Mouse (Mus musculus) neural tube, embryonic 15.5 days (tissue): ENCODE measurements around the gene Ttc23. TPM values are rescaled to one million over a fixed set of nuclear protein-coding genes. Genes with fewer than 3 reads are reported as not detected.

ENCODE experiments used
- ATAC-seq: fragments of 200-750 bp; cut with Nextera tagmentation; 2 replicates; pipeline ENCODE4 v1.8.0; 2017; ENCODE audit warnings: mild to moderate bottlenecking, moderate TSS enrichment, moderate library complexity; ENCODE audit not compliant: low FRiP score
- H3K27ac ChIP-seq: fragments of 300-500 bp; sonication (generic); replicated peaks from 2 replicates; pipeline ENCODE4 v1.5.1; 2015; ENCODE audit warnings: mild to moderate bottlenecking, inconsistent platforms
- H3K27me3 ChIP-seq: fragments of 300-500 bp; sonication (generic); replicated peaks from 2 replicates; pipeline ENCODE4 v1.6.1; 2015; ENCODE audit warnings: inconsistent platforms
- H3K36me3 ChIP-seq: fragments of 300-500 bp; sonication (generic); 2 replicates; pipeline ENCODE4 v1.6.1; 2015; ENCODE audit warnings: inconsistent platforms
- H3K4me1 ChIP-seq: fragments of 300-500 bp; sonication (generic); 2 replicates; pipeline ENCODE4 v1.6.1; 2015; ENCODE audit warnings: inconsistent platforms
- H3K4me2 ChIP-seq: fragments of 300-500 bp; sonication (generic); 2 replicates; pipeline ENCODE4 v1.6.1; 2015; ENCODE audit warnings: inconsistent platforms, mild to moderate bottlenecking, moderate library complexity
- H3K4me3 ChIP-seq: fragments of 300-500 bp; sonication (generic); replicated peaks from 2 replicates; pipeline ENCODE4 v1.5.1; 2015; ENCODE audit warnings: mild to moderate bottlenecking, inconsistent platforms
- H3K9ac ChIP-seq: fragments of 300-500 bp; sonication (generic); replicated peaks from 2 replicates; pipeline ENCODE4 v1.6.1; 2015; ENCODE audit warnings: mild to moderate bottlenecking, inconsistent platforms
- H3K9me3 ChIP-seq: fragments of 300-500 bp; sonication (generic); replicated peaks from 2 replicates; pipeline ENCODE4 v1.6.1; 2016; ENCODE audit warnings: inconsistent platforms
- WGBS: fragments of 180-500 bp; shearing (Covaris S2); methylation state at CpG from one replicate; pipeline ENCODE4 v1.1.7; 2015; ENCODE audit warnings: mixed read lengths; 5-methylcytosine and 5-hydroxymethylcytosine counted together
- polyA plus RNA-seq: library from polyadenylated mRNA; unstranded; fragments of >200 nt; fragmentation: Nextera tagmentation; extraction: Ambion mirVana; gene quantifications from 2 replicates; pipeline ENCODE4 v1.2.1, GENCODE M21; 2015

The Ttc23 gene
- polyA plus RNA-seq, 1 experiment from 2014 or later, result 6.1 TPM

DNA sequence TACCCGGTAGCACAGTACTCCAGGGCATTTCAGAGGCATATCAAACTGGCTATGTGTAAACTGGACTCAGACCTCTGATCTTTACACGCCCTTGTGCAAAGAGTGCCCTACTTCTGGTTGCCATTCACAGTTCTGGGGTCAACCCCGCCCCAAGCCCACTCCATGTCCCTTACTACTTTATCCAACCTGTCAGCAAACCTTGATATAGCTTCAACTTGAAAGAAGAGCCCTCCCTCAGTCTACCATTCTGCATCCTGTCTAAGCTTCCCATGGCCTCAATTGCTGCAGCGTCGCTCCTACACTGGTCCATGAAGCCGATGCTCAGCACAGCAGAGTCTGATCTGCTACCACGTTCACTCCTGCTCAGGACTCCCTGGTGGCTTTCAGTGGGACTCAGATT lies 108.2 kb downstream of the Ttc23 start:
- H3K36me3 ChIP-seq, result no peaks in the 10 kb centered on the region
- no peak overlapping the region for H3K9ac ChIP-seq
- H3K4me1 ChIP-seq, result peaks cover 18% of the 10 kb centered on the region
- H3K27ac ChIP-seq, result no peak overlapping the region
- no peak overlapping the region for H3K4me2 ChIP-seq
- no peak overlapping the region for H3K4me3 ChIP-seq
- 90% methylated on average over 7 of the region's 7 CpGs for WGBS
- peaks cover 8% of the 10 kb centered on the region for H3K27me3 ChIP-seq
- no peaks in the 10 kb centered on the region for H3K9me3 ChIP-seq
- ATAC-seq, result no peak

DNA sequence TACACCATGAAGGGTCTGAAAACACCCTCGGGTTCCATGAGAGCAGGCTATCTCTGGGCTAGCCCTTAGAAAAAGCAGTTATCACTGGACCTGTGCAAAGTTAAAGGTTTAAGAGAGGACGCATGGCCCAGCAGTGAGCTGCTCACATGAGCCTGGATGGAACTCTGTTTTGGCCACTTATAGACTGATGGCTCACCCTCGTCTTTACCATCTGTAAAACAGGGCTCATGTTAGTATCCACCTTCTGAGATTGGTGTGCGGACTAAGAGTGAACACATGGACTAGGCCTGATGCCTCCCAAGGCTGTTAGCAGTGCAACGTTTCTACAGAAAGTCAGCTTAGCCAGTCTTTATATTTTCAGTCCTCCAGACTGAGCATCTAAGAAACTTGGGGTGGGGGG lies 109.4 kb downstream of the Ttc23 start:
- H3K4me2 ChIP-seq, result no peak overlapping the region
- no peaks in the 10 kb centered on the region for H3K36me3 ChIP-seq
- peaks cover 12% of the 10 kb centered on the region for H3K27me3 ChIP-seq
- no peak overlapping the region for H3K4me3 ChIP-seq
- H3K4me1 ChIP-seq, result peaks cover 18% of the 10 kb centered on the region
- 89% methylated on average over 5 of the region's 5 CpGs for WGBS
- no peak overlapping the region for H3K27ac ChIP-seq
- ATAC-seq, result no peak
- no peaks in the 10 kb centered on the region for H3K9me3 ChIP-seq
- no peak overlapping the region for H3K9ac ChIP-seq

DNA sequence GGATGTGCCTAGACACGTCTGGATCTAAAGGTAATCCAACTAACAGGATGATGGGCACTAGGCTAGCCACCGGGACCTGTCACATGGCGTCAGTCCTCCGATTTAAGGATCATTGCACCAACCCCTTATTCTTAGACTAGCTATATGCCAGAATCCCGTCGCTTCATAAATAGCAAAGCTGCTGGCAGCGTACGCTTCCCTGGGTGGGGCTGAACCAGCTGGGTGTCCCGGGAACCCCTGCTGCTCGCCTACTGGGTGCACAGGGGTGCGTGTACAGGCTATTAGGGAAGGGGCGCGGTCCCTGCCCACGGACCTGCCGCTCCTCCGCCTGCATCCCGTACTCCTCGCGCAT lies 111.3 kb downstream of the Ttc23 start:
- H3K27me3 ChIP-seq, result peaks cover 12% of the 10 kb centered on the region
- H3K4me2 ChIP-seq, result peak overlapping the region; percentile 99
- H3K27ac ChIP-seq, result peak overlapping the region; percentile 85
- H3K9me3 ChIP-seq, result no peaks in the 10 kb centered on the region
- H3K4me3 ChIP-seq, result peak overlapping the region; percentile 70
- H3K4me1 ChIP-seq, result peaks cover 18% of the 10 kb centered on the region
- peak; percentile 0; the same call in 1 of the 2 replicates for ATAC-seq
- WGBS, result 0% methylated on average over 19 of the region's 19 CpGs
- H3K36me3 ChIP-seq, result no peaks in the 10 kb centered on the region
- peak overlapping the region; percentile 70 for H3K9ac ChIP-seq

DNA sequence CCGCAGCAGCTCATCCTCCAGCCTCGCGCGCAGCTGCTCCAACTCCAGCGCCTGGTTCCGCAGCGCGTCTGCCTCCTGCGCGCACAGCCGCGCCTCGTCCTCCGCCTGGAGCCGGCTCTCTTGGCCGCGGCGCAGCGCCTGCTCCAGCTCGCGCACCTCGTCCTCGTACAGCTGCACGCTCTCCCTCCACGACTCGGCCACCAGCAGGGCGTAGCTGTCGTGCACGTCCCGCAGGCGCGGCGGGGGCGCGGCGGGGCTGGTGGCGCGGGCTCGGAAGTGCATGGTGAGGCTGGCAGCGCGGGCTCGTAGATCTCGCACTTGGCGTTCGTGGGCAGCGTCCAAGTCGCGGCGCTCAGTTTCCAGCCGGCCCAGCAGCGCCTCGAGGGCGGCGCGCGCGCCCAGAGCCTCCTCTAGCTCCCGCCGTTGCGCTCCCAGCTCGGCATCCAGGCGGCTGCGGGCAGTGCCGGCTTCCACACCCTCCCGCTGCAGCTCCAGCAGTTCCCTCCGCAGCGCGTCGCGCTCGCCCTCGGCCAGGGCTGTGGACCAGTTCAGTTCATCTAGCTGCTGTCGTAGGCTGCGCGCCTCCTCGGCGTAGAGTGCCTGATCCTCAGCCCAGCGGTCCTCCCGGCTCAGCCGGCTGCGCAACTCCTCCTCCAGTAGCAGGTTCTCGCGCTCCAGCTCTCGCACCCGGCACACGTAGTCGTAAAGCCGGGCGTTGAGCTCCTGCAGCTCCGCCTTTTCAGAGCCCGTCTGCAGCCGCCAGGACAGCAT lies 111.8 kb downstream of the Ttc23 start:
- H3K27me3 ChIP-seq, result peaks cover 12% of the 10 kb centered on the region
- H3K4me2 ChIP-seq, result peak overlapping the region; percentile 99
- H3K4me3 ChIP-seq, result peak overlapping the region; percentile 70
- H3K36me3 ChIP-seq, result no peaks in the 10 kb centered on the region
- under 1% methylated on average over 92 of the region's 92 CpGs for WGBS
- peaks cover 18% of the 10 kb centered on the region for H3K4me1 ChIP-seq
- peak overlapping the region; percentile 85 for H3K27ac ChIP-seq
- H3K9me3 ChIP-seq, result no peaks in the 10 kb centered on the region
- H3K9ac ChIP-seq, result peak overlapping the region; percentile 70
- peak; percentile 87 for ATAC-seq

DNA sequence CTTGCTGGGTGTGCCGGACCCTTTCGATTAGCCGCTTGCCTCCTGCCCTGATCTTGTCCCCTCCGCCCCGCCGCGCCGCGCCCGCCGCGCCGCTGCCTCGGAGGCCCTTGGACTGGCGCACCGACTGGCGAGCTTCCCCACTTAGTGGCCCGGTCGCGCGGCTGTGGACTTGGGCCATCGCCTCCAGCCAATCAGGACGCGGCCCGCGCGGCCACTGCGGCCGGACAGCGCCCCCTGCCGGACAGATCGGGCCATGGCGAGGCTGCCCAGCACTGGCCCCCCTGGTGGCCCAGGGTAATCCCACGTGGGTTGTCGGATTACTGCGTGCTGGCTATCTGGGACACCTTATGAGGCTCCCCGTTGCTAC lies 112.4 kb downstream of the Ttc23 start, which contains the start of gene Synm:
TSS of gene Synm (minus strand) at position 114 of the 367 bp plus-strand sequence.
- under 1% methylated on average over 37 of the region's 37 CpGs for WGBS
- H3K4me3 ChIP-seq, result peak within 1 kb of the TSS; percentile 70
- ATAC-seq, result peak; percentile 93
- H3K36me3 ChIP-seq, result no peaks in the 10 kb centered on the region
- H3K27me3 ChIP-seq, result peaks cover 13% of the 10 kb centered on the region
- H3K9me3 ChIP-seq, result no peaks in the 10 kb centered on the region
- H3K27ac ChIP-seq, result peak within 1 kb of the TSS; percentile 85
- H3K4me1 ChIP-seq, result peaks cover 18% of the 10 kb centered on the region
- H3K4me2 ChIP-seq, result peak within 1 kb of the TSS; percentile 99
- peak within 1 kb of the TSS; percentile 70 for H3K9ac ChIP-seq

DNA sequence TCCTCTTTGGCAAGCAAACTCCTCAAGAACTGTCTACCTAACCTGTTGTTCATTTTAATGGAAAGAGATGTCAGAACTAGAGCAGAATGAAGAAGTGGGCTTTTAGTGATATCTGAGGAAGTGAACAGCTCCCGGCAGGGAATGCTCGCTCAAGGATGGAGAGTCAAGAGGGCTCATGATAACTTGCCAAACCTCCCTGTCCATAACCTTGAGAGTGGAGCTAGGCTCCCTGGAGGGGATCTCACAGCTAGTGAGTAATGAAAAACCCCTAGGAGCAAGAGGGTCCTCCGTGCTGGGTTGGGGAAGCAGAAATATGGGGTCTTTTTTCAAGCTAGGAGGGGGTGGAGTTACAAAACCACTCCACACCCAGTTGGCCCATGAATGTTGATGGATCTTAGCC lies 116.4 kb downstream of the Ttc23 start:
- no peak for ATAC-seq
- H3K4me2 ChIP-seq, result no peak overlapping the region
- peaks cover 14% of the 10 kb centered on the region for H3K4me1 ChIP-seq
- H3K9me3 ChIP-seq, result no peaks in the 10 kb centered on the region
- H3K4me3 ChIP-seq, result no peak overlapping the region
- H3K36me3 ChIP-seq, result no peaks in the 10 kb centered on the region
- peaks cover 7% of the 10 kb centered on the region for H3K27me3 ChIP-seq
- WGBS, result 84% methylated on average over 3 of the region's 3 CpGs
- H3K27ac ChIP-seq, result no peak overlapping the region
- H3K9ac ChIP-seq, result no peak overlapping the region

DNA sequence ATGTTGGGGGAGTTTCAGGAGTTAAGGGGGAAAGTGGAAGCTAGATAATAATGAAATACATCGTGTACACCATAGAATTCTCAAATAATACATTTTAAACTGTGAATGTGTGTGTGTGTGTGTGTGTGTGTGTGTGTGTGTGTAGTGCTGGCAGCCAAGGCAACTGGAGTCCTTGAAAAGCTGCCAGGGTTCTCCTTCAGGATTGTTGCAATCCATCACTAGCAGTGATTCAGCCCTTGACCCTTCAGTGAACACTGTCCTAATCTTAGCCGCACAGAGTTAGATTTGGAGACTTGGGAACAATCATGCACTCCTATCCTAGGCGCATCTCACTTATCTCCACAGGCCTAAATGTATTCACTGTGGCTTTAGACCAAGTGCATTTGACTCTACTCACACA lies 120.9 kb downstream of the Ttc23 start:
- WGBS, result 86% methylated on average over 3 of the region's 3 CpGs
- Histone ChIP-seq H3K9me3 (no peaks in the 10 kb centered on the region), H3K36me3 (no peaks in the 10 kb centered on the region), H3K4me1 (no peaks in the 10 kb centered on the region), H3K4me3 (no peak overlapping the region), H3K9ac (no peak overlapping the region), H3K27ac (no peak overlapping the region), H3K27me3 (0 out of 2 replicates have a peak, but pooled peaks cover 3% of the 10 kb centered on the region), H3K4me2 (no peak overlapping the region)
- ATAC-seq, result no peak

- Histone ChIP-seq H3K27me3 (0 out of 2 replicates have a peak, but pooled peaks cover 3% of the 10 kb centered on the region), H3K27ac (no peak overlapping the region), H3K36me3 (no peaks in the 10 kb centered on the region), H3K4me3 (no peak overlapping the region), H3K9me3 (no peaks in the 10 kb centered on the region), H3K4me2 (no peak overlapping the region), H3K9ac (no peak overlapping the region), H3K4me1 (no peaks in the 10 kb centered on the region)
- WGBS, result 83% methylated on average over 5 of the region's 5 CpGs
- ATAC-seq, result no peak
Observed at GRCm38 (mm10) chr7:67769487-67769886, 122.3 kb downstream of the Ttc23 start.

DNA sequence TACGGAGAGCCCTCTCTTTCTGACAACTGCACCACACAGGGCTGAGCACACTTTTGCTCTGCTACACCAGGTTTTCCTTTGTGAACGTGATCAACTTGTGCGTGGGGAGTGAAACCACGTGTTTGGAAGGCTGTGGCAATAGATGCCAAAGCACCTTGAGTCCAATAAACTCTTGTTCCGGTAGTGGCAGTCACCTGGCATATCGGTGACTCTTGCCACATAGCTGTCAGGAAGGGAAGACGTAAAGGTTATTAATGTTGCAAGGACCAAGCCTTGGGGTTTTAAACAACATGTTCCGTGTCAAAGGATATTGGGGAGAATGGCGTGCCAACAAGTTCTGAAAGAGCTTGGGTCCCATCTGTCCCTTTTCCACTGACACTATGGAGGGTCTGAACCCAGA lies 125.0 kb downstream of the Ttc23 start:
- H3K9ac ChIP-seq, result no peak overlapping the region
- H3K27me3 ChIP-seq, result no peaks in the 10 kb centered on the region
- H3K9me3 ChIP-seq, result no peaks in the 10 kb centered on the region
- 90% methylated on average over 9 of the region's 9 CpGs for WGBS
- no peaks in the 10 kb centered on the region for H3K36me3 ChIP-seq
- no peak overlapping the region for H3K4me3 ChIP-seq
- H3K27ac ChIP-seq, result no peak overlapping the region
- no peak overlapping the region for H3K4me2 ChIP-seq
- H3K4me1 ChIP-seq, result peaks cover 6% of the 10 kb centered on the region; the same call in 1 of the 2 replicates
- no peak for ATAC-seq

DNA sequence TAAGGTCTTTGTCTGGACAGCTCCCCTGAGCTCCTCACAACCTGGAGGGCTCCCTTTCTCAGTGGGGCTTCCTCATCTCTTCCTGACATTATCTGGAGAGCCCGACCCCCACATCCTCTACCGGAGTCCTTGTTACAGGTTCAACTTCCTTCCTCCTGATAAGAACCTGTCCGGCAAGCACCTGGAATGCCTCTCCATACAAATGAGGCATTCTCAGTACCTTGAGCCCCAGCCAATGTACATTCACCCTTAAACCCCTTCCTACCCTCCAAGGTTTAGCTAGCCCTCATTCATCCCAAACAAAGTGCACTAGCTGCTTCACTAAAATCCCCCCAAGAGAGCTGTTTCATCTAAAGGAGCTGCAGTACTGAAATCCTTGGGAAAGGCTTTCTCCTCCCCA lies 128.4 kb downstream of the Ttc23 start:
- ATAC-seq, result no peak
- Histone ChIP-seq H3K27ac (no peak overlapping the region), H3K9me3 (no peaks in the 10 kb centered on the region), H3K36me3 (no peaks in the 10 kb centered on the region), H3K9ac (no peak overlapping the region), H3K27me3 (no peaks in the 10 kb centered on the region), H3K4me2 (no peak overlapping the region), H3K4me3 (no peak overlapping the region), H3K4me1 (peaks cover 6% of the 10 kb centered on the region; the same call in 1 of the 2 replicates)
- WGBS, result 80% methylated on average over 3 of the region's 3 CpGs

DNA sequence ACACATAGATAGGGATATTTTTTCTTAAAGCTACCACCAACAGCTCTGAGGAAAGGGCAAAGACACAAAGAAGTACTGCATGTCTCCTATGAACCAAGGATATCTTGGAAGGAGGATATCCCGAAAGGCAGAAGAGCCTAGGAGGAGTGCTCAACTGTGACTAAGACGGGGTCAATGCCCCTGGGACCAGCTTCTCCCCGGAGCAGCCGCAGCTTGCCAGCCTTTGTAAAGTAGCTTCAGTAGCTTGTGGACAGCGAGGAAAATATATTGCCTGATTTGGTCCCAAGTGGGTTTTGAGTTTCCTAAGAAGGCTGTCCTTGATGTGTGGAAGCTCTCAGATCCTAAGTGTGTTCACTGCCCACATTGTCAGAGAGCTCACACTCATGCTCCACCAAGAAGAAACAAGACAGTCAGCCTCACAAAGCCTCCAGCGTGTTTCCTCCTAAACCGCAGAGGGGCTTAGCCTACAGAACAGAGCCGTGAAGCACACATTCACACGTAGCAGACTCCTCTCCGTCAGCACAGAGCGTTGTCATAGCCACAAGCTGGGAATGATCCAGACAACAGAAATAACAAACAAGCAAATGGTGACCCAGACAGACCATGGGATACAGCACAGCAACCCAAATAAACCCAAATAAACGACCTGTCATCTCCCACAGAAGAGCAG lies 129.6 kb downstream of the Ttc23 start:
- no peak for ATAC-seq
- Histone ChIP-seq H3K4me2 (no peak overlapping the region), H3K9ac (no peak overlapping the region), H3K4me1 (peaks cover 6% of the 10 kb centered on the region; the same call in 1 of the 2 replicates), H3K27me3 (no peaks in the 10 kb centered on the region), H3K27ac (no peak overlapping the region), H3K9me3 (no peaks in the 10 kb centered on the region), H3K4me3 (no peak overlapping the region), H3K36me3 (no peaks in the 10 kb centered on the region)
- WGBS, result 54% methylated on average over 12 of the region's 12 CpGs

- Histone ChIP-seq H3K36me3 (no peaks in the 10 kb centered on the region), H3K4me1 (0 out of 2 replicates have a peak, but pooled peaks cover 3% of the 10 kb centered on the region), H3K4me3 (no peak overlapping the region), H3K27ac (no peak overlapping the region), H3K9ac (no peak overlapping the region), H3K9me3 (no peaks in the 10 kb centered on the region), H3K27me3 (no peaks in the 10 kb centered on the region), H3K4me2 (no peak overlapping the region)
- WGBS, result 71% methylated on average over 2 of the region's 2 CpGs
- ATAC-seq, result no peak
Observed at GRCm38 (mm10) chr7:67787861-67788260, 140.7 kb downstream of the Ttc23 start.
